Mouse (Mus musculus): ENCODE measurements around the gene Pcsk5.

Pcsk5 gene

DNA sequence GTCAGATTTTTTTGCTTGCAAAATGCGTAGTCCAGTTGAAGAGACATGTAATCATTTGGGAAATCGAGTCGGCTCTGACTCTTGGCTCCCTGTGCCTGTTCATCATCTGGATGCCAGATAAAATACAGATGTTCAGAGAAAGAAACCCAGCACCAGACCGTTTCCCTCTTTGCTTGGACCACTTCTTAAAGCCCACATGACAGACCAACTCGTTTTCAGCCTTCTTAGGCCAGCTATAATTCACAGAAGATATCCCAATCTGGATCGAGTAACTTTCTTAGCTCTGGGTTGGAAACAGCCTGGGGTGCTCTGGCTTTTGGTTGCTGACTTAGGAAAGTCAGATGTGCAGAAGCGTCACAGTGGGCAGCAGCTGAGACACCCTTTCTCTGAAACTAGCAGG lies 365.6 kb downstream of the Pcsk5 start:
- DNase-seq: no peak

DNA sequence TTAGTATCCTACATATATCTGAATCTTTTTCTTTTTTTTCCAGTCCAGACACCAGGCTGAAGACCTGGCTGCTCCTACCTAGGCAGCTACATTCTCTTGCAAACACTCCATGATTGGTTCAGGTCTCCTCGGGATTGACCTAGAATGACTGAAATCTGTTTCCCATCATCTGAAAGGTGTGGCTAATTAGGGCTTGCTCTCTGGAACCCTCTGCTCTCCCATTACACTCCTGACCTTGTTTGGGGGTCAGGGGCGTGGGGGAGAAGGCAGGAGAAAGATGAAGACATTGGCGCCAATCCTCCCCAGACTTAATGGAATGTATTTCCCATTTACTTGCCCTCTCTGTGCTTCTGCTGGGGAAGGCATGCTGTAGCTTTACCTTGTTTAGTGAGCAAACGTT lies 366.2 kb downstream of the Pcsk5 start:
- no peak for DNase-seq

DNA sequence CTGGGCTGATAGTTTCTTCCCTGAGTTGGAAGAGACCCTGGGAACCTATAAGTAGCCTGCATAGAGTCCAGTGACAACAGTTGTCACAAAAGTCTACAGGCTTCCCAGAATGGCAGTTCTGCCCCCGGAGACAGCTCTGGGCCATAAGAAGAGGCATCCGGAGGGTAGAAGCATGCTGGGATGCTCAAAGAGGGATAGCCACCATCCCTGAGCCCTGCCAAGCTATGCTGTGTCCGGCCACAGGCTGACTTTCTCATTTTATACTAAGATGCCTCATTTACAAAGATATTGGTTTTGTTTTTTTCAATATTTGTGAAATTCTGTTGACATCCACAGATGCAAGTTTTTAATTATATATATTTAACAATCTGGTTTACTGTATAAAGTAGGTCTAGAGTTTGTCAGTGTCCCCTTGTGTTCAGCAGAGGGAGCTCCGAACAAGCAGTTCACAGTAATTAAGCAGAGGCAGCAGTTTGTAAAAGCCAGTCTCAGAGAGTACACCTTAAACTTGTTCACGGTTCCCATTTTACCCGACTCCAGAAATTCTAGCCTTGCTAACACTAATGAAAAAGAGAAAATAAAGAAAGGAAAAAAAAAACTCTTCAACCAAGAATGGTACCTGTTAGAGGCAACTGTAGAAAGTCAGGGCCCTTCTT lies 369.7 kb downstream of the Pcsk5 start:
- DNase-seq: peak in 1 of 2 experiments; percentile 51

DNA sequence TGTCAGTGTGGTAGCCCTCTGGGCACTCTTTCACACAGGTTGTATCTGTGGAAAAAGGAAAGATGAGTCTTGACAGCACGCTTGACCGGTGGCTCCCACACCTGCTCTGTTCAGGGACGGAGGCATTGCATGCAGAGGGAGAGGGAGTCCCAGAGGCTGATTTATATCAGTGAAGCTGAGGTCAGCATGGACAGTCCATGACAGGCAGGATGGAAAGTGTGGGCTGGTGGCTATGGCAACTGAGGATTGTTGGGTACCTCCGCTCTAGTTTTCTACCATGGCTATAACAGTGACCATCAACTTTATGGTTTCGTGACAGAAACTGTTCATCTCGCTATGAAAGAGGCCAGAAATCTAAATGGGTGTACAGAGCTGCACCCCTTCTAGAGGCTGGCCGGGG lies 385.4 kb downstream of the Pcsk5 start:
- DNase-seq: no peak

DNA sequence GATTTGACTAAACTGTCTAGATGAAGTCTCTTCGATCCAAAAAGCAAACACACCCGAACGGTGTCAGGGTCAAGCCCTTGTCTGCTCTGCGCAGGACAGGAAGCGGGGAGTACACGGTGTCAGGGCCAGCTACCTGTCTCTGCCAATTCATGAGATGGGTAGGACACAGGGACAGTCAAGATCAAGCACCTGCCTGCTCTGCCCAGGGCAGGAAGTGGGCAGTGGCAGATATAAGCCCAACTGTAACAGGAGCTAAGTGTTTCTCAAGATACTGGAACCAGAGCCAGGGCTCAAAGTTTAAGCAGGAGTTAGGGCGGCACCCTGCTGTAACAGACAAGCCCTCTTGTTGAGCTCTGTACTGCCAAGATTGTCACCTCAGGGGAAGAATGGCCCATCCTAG lies 393.9 kb downstream of the Pcsk5 start:
- DNase-seq: peak; percentile 25 to 54

GRCm38 (mm10) chr19:17439476-17440189 lies 397.8 kb downstream of the Pcsk5 start:
- DNase-seq: peak in 1 of 2 experiments; percentile 53

DNA sequence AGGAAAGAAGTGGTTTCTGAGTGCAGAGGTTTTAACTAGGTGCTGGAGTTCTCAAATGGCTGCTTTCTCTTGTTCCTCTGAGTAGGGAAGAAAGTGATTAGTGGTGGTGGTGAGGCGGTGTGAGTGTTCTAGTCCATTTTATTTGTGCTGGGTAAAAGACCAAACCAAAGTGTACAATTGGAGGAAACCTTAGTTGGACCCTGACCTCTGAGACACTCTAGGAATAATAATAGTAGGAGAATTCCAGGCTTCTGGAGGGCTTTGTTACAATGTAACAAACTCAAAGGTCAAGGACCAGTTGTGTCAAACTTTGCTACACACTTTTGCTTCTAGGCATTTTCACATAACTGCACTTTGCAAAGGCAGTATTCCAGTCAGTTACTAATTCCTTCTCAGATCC lies 400.8 kb downstream of the Pcsk5 start:
- peak in 1 of 2 experiments; percentile 7 for DNase-seq

- no peak for DNase-seq
Measured at GRCm38 (mm10) chr19:17428561-17428914, 408.9 kb downstream of the Pcsk5 start.

DNA sequence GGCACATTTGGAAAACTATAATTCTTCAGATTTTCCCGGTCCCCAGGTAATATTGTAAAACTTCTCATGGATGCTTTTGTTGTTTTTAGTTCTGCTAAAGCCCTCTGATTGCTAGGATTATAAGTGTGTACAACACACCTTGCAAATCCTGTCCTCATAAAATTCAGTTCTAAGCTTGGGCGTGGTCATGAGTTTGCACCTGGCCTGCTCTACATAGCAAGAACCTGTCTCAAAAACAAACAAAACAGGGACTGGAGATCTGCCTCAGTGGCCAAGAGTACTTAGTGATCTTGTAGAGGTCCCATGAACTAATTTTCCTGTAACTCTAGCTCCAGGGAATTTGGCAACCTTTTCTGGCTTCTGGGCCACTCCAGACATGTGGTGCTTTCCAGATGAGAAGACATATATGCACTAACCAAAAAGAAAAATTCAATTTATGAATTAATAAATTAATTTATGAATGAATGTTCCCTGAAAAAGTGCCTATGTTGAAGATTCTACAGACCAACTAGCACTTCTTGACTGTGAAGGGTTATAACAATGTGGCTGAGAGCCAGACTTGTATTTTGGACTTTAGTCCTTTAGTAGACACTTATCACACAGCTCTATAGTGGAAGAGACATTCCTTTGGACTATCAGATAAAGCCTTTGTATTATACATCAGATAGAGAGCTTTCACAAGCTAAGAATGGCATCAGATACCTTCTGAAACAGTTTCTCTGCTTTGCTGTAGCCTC lies 409.4 kb downstream of the Pcsk5 start:
- no peak for DNase-seq

- DNase-seq: no peak
Measured at GRCm38 (mm10) chr19:17423306-17423705, 414.1 kb downstream of the Pcsk5 start.

DNA sequence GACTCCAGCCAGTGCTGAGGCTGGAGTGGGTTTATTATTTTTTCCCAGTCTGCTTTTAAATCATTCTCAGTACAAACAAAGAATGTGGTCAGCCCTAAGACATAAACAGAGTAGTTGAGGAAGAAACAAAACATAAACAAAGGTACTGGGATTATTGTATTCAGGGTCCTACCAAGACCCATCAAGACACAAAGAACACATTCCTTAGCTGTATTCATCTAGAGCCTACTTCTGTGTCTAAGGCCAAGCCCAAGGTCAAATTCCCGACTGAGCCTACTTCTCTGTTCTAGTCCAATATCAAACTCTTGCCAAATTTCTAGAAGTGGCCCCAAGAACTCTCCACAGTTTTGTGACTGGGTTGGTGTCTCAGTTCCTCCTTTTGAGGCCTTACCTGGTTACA lies 419.6 kb downstream of the Pcsk5 start:
- DNase-seq: no peak

DNA sequence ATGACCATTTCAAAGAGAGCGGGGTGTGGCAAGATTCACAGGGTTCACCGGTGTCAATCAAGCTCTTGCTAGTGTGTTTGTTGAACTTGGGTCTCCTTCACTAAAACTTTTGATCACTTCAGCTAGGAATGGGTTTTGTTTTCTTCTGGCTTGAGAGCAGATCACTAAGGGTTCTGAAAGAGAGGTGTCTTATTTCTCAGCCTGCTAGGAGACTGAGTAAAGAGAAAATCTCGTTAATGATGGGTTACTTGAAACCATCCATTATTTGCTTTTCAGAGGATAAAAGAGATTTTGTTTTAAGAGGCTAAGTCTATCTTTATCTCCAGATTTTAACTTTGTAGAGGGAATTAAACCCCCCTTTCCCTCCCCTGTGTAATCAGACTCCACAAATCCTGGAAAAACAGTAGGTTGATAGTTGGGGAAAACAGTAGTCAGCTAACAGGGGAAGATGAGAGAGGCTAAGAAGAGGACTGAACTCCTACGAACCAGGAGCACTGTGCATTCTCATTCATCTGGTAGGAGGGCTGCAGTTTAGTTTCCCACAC lies 424.4 kb downstream of the Pcsk5 start:
- no peak for DNase-seq

DNA sequence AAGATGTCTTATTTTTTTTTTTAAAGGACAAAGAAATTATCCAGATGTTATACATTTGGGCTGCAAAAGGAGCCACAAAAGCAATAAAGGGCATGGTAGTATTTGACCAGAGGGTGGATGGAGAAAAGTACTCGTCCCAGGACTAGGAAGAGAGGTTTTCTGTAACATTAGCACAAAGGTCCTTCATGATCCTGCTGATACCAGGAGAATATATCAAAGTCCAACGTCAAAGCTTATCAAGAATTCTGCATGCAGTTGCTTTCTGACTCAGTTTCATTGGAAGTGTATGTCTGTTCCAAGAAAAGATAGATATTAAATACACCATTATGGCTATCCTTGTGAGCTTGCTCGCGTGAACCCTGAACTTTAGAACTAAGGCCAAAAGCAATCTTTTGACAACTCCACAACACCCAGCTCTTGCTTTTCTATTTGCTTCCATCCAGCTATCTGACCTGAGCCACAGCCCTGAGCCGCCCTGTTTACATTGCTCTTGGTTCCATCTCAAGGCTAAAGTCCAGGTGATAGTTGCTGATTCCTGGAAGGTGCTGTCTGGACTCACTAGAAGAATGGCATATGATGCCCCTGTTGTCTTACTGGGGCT lies 426.9 kb downstream of the Pcsk5 start:
- no peak for DNase-seq

DNA sequence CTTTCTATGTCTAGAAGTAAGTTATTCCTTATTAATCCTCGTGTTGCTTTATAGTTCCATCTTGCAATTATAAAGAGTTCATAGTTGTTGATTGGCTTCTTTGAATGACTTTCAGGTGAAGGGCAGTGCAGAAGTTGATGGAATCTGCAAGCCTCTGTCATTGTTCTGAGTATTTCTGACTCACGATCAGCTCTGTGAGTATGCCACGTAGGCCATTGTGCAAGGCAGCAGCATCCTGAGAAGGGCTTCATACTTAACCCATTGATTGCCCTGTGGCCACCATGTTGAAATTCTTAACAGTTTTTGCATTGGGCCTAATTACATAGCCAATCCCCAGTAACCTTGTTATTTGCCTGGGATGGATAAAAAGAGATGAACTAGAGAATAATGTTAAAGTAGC lies 428.1 kb downstream of the Pcsk5 start:
- no peak for DNase-seq

DNA sequence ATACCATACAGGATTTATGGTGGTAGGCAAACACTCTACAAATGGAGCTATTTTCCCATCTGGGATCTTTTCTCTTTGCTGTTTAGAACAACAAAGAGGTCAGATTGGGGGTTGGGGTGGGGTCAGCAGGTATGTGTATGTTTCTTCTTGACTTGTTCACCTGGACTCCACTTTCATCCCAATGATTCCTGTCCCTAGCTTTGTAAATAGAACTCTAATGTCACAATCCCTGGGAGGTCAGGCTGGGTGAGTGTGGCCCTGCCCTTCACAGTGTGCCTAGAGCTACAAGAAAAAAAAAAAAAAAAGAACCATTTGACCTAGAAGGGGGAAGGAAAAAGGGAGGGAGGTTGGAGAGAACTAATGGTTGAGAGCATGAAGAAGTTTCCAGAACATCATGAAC lies 428.8 kb downstream of the Pcsk5 start:
- no peak for DNase-seq

DNA sequence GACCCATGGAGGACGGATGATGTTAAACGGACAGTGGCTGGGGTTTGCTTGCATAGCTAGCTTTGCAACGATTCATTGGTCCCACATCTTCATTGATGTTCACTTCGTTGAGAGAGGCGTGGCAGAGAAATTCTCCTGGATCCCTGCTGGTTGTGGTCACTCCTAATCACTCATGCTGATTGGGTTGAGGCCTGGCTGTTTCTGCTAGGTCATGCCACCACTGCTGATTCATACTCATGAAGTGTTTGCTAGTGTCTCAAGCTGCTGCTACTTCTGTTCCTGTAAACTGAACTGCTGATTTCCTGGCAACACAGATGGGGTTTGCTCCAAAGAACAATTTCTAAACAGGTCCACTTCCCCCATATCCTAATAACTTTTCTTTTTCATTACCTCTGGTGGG lies 430.6 kb downstream of the Pcsk5 start:
- DNase-seq: no peak

- no peak for DNase-seq
Measured at GRCm38 (mm10) chr19:17403175-17403574, 434.3 kb downstream of the Pcsk5 start.

DNA sequence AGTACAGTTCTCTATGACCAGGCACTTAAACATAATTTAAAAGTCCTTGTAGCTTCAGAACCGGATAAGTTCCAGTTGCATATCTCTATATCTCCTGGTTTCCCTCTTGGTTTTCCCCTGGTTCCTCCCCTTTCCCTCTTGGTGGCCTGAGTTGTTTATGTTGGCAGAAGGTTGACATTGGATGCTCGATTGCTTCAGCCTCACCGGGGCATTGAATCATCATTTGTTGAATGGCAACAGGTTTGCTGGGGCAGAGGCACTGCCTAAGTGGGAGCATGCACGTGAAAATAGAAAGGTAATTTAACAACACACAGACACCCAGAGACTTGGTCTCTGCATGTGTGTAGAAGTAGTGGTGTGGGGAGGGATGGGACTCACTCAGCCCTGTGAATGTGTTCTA lies 436.9 kb downstream of the Pcsk5 start:
- DNase-seq: no peak

- DNase-seq: no peak
Measured at GRCm38 (mm10) chr19:17399965-17400364, 437.5 kb downstream of the Pcsk5 start.

- DNase-seq: no peak
Measured at GRCm38 (mm10) chr19:17397922-17398321, 439.5 kb downstream of the Pcsk5 start.

- DNase-seq: no peak
Measured at GRCm38 (mm10) chr19:17396802-17397201, 440.6 kb downstream of the Pcsk5 start.

DNA sequence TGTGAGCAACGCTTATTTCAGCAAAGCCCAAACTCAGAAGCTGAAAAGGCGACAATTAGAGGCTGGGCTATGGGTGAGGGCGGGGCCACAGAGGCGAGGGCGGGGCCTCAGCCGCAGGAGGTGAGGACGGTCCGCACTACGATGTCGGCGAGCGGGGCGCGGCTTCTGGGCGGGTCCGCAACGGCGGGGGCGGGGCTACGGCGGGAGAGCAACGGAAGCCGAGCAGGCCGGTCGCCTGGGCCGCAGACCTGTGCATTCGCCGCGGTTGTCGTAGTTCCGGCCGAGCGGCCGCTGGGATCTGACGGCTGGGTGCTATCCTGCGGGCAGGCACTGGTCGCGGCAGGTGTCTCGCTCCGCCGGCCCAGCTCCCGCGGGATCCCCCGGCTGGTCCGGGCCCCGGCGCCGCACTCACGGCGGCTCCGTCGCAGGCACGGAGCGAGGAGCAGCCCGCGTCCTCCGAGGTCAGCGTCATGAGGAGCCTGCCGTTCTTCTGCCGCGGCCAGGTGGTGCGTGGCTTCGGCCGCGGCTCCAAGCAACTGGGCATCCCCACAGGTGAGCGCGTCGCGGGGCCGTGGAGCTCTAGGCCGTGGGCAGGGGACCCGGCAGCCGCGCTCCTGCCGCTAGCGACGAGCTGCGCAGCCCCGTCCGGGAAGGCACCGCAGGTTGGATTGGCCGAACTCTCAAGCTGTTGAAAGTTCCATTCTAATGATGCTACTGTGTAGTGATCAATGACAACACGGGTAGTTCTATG lies 443.4 kb downstream of the Pcsk5 start, which contains the start of gene Rfk:
Rfk (plus strand) TSS at position 203 of the 751 bp plus-strand sequence.
- DNase-seq: peak; percentile 96 to 97
